Mouse (Mus musculus) urinary bladder, adult 2 months (tissue): Measurements from ENCODE around the gene Sstr2. TPM values are rescaled to one million over a fixed set of nuclear protein-coding genes. Genes with fewer than 3 reads are reported as not detected.
A peak's percentile ranks its signal among the peaks of the same experiment; 100 is the strongest.

Experiments
- DNase-seq: peaks from one replicate; pipeline ENCODE4 v3.0.0; 2022; ENCODE audit warnings: low spot score
- polyA plus RNA-seq: library from polyadenylated mRNA; depleted of rRNA; stranded (reverse); fragments of >200 nt; gene quantifications from 2 replicates; pipeline ENCODE4 v1.2.3, GENCODE M21; 2012; rRNA removed

The Sstr2 gene
- polyA plus RNA-seq = 0.15 and 0.21 TPM in 2 replicates

DNA sequence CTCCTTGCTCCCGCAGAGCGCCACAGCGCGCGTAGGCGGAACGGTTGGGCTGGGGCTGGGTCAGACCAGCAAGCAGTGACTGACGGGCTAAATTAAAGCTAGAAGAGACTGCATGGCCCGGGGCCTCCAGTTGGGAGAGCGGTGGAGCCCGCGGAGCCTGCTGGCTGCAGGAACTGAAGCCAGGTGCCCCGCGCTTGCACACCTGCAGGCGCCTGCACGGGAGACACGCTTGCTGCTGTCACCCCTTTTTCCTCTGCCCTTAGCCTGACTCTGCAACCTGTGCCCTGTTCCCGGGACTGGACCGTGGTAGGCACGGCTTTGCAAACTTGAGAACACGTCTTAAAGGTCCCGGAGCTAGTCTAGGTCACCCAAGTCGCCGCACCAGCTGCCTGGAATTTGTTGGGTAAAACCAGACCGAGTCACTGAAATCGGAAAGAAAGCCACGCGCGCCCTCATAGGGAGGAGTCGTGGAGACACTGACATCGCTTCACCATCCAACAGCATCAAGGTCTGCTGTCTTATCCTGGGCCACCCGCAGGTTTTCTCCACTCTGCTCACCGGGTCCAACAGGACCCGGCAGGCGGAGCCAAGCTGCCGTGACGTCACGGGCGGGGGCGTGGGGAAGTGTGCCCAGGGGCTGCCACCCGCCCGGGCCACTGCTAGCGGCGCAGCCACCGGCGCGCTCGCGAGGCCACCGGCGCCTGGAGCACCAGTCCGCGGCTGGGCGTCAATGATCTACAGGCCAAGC, at the start of gene Sstr2:
Gene Sstr2, plus strand, starts transcription at position 671 of the 748 bp plus-strand sequence.
- peak; percentile 25 for DNase-seq

- DNase-seq = no peak
Measured at GRCm38 (mm10) chr11:113571616-113572015, 47.5 kb upstream of the Sstr2 start.

DNA sequence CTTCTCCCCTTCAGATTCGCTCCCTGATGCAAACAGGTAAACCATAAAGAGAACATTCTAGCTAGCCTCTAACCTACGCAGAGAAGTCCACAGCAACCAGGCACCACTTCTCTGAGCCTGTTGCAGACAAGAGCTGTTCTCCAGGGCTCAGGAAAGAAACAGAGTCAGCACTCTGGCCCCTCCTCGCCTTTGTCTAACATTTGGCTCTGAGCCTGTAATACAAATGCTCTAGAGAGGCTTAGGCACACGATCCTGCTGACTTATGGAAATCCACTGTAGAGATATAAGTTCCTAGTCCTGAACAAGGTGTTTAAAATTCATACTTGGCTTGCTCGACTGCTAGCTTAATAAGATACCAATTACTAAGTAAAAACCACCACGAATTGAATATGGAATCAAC, 46.5 kb upstream of the Sstr2 start:
- DNase-seq = no peak

GRCm38 (mm10) chr11:113577221-113577620, 41.9 kb upstream of the Sstr2 start:
- no peak for DNase-seq

DNA sequence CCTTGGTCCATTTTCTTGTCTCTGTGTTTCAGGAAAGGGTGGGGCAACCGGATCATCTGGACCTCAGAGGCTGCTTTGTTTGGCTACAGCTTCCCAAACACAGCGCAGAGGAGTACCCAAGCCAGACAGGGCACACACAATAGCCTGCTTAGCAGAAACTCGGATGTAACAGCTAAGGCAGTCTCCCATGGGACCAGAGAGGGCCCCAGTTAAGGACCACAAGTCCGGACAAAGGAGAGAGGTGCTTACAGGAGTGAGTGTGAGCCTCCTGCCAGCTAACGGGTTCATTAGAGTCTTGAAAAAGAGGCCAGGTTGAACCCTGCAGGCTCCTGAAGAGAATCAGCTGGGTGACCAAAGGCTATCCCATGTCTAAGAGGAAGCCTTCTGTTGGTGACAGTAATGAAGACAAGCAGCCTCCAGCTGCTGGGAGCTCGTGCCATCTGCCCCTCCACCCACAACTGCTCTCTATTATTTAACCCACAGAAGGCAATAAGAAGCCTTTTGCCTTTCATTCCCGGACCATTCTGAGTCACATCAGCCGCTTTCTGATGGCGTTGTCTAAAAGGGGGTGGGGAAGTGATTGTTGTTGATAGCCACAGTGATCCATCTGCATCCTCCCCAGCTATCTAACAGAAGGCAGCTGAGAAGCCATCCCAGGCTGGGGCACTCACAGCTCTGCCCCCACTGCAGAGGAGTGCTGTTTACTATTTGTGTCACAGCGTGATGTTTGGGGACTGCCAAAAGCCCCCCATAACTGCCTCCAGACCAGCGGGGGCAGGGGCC, 35.1 kb upstream of the Sstr2 start:
- no peak for DNase-seq

DNA sequence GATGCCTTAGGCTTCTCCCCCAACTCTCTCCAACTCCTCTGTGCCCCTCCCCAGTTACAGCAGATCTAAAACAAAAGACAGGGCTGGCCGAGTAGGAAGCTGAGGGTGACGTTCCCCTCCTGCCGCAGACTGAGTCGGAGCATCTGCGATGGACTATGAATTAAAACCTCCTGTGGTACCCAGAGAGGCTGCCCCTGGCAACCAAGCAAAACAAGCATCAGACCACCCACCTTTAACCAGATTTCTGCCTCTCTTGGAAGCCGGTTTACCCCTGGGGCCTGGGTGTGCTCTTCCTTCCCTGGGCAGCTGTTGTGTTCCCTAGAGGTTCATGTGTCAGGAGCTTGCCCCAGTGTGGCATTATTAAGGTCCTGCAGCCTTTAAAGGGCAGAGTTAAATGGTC, 32.7 kb upstream of the Sstr2 start:
- no peak for DNase-seq

GRCm38 (mm10) chr11:113588936-113589335, 30.2 kb upstream of the Sstr2 start:
- no peak for DNase-seq

GRCm38 (mm10) chr11:113595144-113595543, 24.0 kb upstream of the Sstr2 start:
- DNase-seq = no peak

- no peak for DNase-seq
Measured at GRCm38 (mm10) chr11:113597632-113598031, 21.5 kb upstream of the Sstr2 start.

GRCm38 (mm10) chr11:113600526-113601245, 18.5 kb upstream of the Sstr2 start:
- DNase-seq = no peak

GRCm38 (mm10) chr11:113601616-113602343, 17.4 kb upstream of the Sstr2 start:
- no peak for DNase-seq

DNA sequence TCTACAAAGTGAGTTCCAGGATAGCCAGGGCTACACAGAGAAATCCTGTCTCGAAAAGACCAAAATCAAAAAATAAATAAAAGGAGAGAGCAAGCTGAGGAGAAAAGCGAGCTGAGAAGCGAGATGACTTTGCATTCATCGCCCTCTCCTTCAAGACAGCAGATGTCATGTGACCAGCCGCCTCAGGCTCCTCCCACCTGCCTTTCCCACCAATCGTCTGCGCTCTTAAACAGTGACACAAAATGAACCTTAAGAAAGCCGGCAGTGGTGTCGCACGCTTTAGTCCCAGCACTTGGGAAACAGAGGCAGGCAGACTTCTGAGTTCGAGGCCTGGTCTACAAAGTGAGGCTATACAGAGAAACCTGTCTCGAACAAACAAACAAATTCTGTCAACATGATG, 11.6 kb upstream of the Sstr2 start:
- DNase-seq = no peak

DNA sequence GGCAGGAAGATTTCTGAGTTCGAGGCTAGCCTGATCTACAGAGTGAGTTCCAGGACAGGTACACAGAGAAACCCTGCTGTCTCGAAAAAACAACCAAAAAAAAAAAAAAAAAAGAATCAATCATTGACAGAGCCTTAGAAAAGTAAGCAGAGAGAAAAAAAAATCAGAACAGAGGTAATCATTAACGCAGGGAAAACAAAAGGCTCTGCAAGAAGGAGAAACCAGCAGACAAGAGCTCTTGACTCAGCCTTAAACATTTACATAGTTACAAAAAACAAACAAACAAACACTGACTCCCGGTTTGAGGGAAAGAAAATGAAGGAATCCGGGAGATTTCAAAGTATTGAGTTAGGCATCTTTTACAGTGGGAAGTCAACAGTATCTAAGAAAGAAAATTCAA, 9.6 kb upstream of the Sstr2 start:
- DNase-seq = no peak

DNA sequence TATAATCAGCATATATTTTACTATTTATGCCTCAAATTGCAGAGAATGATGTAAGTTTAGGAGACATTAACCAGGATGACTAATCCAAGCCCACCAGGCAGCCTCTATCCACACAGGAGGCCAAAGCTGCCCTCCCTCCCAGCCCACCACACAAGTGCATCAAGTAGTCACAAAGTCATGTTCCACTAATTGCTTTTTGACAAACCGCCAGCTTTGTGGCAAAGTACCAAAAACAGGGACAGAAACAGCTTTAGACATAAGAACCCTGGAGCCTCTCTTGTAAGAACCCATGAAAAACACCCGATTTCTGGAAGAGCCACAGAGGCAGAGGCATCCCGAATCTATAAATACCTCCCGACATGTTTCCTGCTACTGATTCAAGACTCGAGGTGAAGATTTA, 8.9 kb upstream of the Sstr2 start:
- DNase-seq = no peak

DNA sequence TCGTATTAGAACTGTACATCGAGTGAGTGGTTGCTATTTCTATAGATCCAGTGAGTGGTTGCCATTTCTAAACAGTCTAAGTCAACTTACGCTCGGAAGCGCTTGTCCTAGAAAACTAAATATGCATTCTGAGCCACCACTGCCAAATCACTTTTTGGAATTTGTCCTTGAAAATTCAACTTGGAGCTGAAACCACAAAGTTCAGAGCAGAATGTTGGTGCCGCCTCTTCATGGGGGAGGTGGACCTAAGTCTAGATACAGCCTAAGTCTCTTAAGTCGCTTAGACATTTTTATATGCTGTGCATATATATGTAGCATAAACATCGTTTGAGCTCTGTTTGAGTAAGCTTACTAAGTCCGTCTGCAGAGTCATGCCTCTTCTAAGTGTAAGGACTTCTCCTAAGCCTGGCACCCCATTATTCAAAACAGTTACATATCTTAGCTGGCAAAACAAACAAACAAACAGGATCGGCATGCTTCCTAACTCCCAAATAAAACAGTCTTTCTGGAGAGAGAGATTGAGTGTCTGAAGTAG, 8.0 kb upstream of the Sstr2 start:
- DNase-seq = no peak

GRCm38 (mm10) chr11:113611664-113612611, 7.2 kb upstream of the Sstr2 start:
- no peak for DNase-seq

DNA sequence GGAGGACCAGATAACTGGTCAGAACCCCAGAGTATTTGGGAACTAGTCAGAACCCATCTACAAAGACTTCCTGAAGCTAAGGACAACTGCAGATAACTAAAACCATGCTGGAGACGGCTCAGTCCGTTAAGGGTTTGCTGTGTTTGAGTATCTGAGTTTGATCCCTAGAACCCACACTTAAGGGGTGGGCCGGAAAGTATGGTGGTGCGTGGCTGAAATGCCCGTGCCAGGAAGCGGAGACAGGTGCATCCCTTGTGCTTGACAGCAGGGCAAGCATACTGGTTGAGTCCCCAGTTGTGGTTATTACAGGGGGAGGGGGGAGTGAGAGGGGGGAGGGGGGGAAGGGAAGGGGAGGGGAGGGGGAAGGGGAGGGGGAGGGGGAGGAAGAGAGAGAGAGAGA, 4.7 kb upstream of the Sstr2 start:
- DNase-seq = no peak

GRCm38 (mm10) chr11:113617132-113617911, 1.8 kb upstream of the Sstr2 start:
- no peak for DNase-seq

- no peak for DNase-seq
Measured at GRCm38 (mm10) chr11:113618303-113618671, 855 bp upstream of the Sstr2 start.
